Mouse (Mus musculus): ENCODE measurements at regions not wholly inside any gene's neighbourhood (a gene's known extent, or its start where the extent isn't known, plus 50 kb on each side); places are given as distances from the start of the nearest gene placed in this dataset.
"Not testable (repeated sequence)": the region's sequence is repeated elsewhere in the genome, so short reads cannot be mapped to it uniquely, and the experiment has no call there.

- peak; percentile 31 to 56 for DNase-seq
Measured at GRCm38 (mm10) chr8:97234551-97235107, 1346.3 kb upstream of the Got2 start.

DNA sequence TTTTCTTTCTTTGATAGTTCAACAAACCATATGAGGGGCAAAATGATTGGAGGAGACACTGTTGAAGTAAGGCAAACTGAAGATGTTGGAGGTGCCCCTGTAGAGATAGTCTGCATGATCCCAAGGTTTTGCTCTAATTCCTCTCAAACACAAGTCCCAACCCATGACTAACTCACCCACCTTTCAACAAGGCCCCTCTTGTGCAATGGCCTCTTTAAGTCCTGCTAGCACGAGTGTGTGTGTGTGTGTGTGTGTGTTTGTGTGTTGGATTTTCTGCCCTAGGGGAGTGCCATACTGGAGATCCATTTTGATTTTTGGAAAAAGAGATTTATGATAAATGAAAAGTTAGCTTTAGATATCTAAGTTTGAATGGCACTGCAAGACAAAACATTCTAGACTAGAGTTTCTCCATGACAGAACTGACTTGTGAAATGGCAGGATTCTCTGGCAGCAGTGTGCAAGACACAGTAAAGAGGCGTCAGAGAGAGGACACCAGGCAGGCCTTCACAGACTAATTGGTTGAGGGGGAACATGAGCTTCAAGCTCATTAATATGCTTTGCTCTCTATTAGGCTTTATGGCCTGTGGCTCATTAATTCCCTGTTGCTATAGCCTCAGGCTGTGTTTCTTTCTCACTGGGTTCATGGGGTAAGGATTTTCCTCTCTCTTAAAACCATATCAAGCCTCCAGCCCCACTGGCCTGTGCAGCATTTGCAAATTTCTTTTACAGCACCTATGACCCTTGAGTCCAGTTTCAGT lies 1344.5 kb upstream of the Got2 start:
- DNase-seq: no peak

GRCm38 (mm10) chr8:97231652-97232051 lies 1343.3 kb upstream of the Got2 start:
- no peak for DNase-seq

DNA sequence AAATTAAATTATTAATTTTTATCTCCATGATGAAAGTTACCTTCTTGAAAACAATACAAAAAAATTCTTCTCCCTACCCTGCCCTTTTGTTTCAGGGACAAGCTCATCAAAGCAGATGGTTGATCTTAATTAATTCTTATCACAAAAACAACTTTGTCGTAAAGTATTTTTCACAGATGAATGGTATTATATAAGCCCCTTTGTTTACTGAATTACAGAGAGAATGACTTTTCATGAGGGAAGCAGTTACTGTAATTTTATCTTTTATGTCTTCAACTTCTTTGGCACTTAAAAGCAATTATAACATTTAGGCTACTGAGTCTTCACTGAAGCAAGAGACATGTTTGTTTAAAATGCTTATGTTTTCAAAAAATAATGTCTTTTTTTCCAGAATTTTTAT lies 1303.5 kb upstream of the Got2 start:
- no peak for DNase-seq

DNA sequence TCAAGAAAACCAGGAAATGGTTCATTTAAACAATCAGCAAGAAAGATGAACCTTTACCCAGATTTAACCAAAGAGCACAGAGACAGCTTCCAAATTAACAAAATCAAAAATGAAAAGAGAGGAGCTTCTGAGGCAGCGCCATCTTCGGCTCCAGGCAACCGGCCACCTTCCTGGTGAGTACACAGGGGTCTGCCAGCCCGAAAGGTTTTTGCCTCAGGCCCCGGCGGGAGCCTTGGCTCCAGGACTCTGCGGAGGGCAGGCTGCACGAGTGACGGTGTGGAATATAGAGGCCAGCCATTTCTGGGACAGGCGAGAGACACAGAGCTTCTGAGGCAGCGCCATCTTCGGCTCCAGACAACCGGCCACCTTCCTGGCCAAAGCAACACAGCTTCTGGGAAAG lies 1295.5 kb upstream of the Got2 start:
- DNase-seq: not testable (repeated sequence)

GRCm38 (mm10) chr8:97182456-97182855 lies 1294.1 kb upstream of the Got2 start:
- DNase-seq: not testable (repeated sequence)

All from lung, adult 18-20 months (tissue).